Comparison of ENCODE assay signal across 18 mouse cellular contexts in genomic region chr14:51200054-51200453, GRCm38 (mm10). TPM values are rescaled to one million over a fixed set of nuclear protein-coding genes. Genes with fewer than 3 reads are reported as not detected.
DNase-seq lines count a peak whose midpoint lies in the region; ATAC-seq and TF ChIP-seq lines count a peak whose summit lies in the region.
"Had no signal": no experiment of that assay in that cellular context is flagged by ENCODE, and none has a peak within 500 bp of the region (broad histone marks: within the 10 kb centered on the region; RNA-seq: fewer than 3 reads in every experiment).

No protein-coding gene starts in this region.

- no peak for TF ChIP-seq RAD21 in MEL (IDR thresholded peaks at IDR 0.05; ENCODE audit: low read depth, low read length)

- peak; percentile 16 for DNase-seq in layer of hippocampus, adult 11-12 months (ENCODE audit: low spot score)
- no peak for DNase-seq in layer of hippocampus, postnatal 25 days (ENCODE audit: extremely low spot score in 1 of 2, low spot score in 1 of 2)
- peak; percentile 3 for DNase-seq in MEL (ENCODE audit: low read depth, low spot score)
- peak; percentile 3 for DNase-seq in brain, embryonic 18.5 days (ENCODE audit: low read depth, low spot score)
- peak; percentile 35 to 45 for DNase-seq in layer of hippocampus, postnatal 14 days (ENCODE audit: low spot score in 2 of 2)
- DNase-seq in adrenal gland, postnatal 14 days = no peak
- no peak for DNase-seq in hindbrain, postnatal 0 days (ENCODE audit: low spot score)
- DNase-seq: gastrocnemius, postnatal 25 days; lung, embryonic 14.5 days; retina, postnatal 1 day; thymus, postnatal 25 days had no signal

- H3K4me3 ChIP-seq in MEL (ENCODE audit: control insufficient read depth in 1 of 2, insufficient read depth in 1 of 2, low read depth in 2 of 2, low read length in 2 of 2) = no peak overlapping the region
- H3K4me3 ChIP-seq in hindbrain, postnatal 0 days (ENCODE audit: low read length) = no peak overlapping the region
- H3K4me3 ChIP-seq: heart, embryonic 15.5 days; limb, embryonic 15.5 days had no signal

- WGBS in hindbrain, postnatal 0 days = 76% methylated on average over 2 of the region's 2 CpGs

- no peaks in the 10 kb centered on the region for H3K9me3 ChIP-seq in MEL (replicated peaks; ENCODE audit: insufficient read depth, low read length)
- H3K9me3 ChIP-seq in hindbrain, postnatal 0 days (ENCODE audit: low read length) = no peaks in the 10 kb centered on the region
- H3K9me3 ChIP-seq: heart, embryonic 15.5 days; limb, embryonic 15.5 days had no signal

- TF ChIP-seq POLR2A in MEL (IDR thresholded peaks at IDR 0.05; ENCODE audit: control insufficient read depth in 1 of 2, insufficient read depth in 1 of 2, low read depth in 1 of 2, low read length in 2 of 2, poor library complexity in 1 of 2) = no peak

- no peak for ATAC-seq in hindbrain, postnatal 0 days
- ATAC-seq: inflammation-experienced regulatory T-cells, adult 6 months had no signal

- H3K4me2 ChIP-seq in hindbrain, postnatal 0 days (ENCODE audit: low read depth, low read length) = no peak overlapping the region
- H3K4me2 ChIP-seq: heart, embryonic 15.5 days; limb, embryonic 15.5 days; lung, embryonic 14.5 days; midbrain, embryonic 11.5 days had no signal

- H3K79me2 ChIP-seq in MEL (ENCODE audit: control insufficient read depth, insufficient read depth, low read length, poor library complexity) = no peaks in the 10 kb centered on the region

- no peaks in the 10 kb centered on the region for H3K36me3 ChIP-seq in MEL (ENCODE audit: control insufficient read depth in 1 of 2, insufficient read depth in 2 of 2, low read length in 2 of 2)
- H3K36me3 ChIP-seq in hindbrain, postnatal 0 days (ENCODE audit: insufficient read depth, low read length) = no peaks in the 10 kb centered on the region
- H3K36me3 ChIP-seq: heart, embryonic 15.5 days; limb, embryonic 15.5 days had no signal

- no peak overlapping the region for H3K9ac ChIP-seq in MEL (ENCODE audit: control insufficient read depth, low read depth, low read length, poor library complexity, severe bottlenecking)
- no peak overlapping the region for H3K9ac ChIP-seq in hindbrain, postnatal 0 days (replicated peaks; ENCODE audit: low read length)
- H3K9ac ChIP-seq: heart, embryonic 15.5 days; limb, embryonic 15.5 days; lung, embryonic 14.5 days had no signal

- H3K4me1 ChIP-seq in MEL (ENCODE audit: control insufficient read depth in 1 of 2, insufficient read depth in 2 of 2, low read length in 2 of 2) = no peaks in the 10 kb centered on the region
- no peaks in the 10 kb centered on the region for H3K4me1 ChIP-seq in hindbrain, postnatal 0 days (ENCODE audit: insufficient read depth, low read length)
- H3K4me1 ChIP-seq: heart, embryonic 15.5 days; limb, embryonic 15.5 days had no signal

- no peaks in the 10 kb centered on the region for H3K27me3 ChIP-seq in MEL (ENCODE audit: control insufficient read depth in 1 of 2, insufficient read depth in 2 of 2, low read length in 2 of 2)
- H3K27me3 ChIP-seq in hindbrain, postnatal 0 days (ENCODE audit: insufficient read depth, low read length) = no peaks in the 10 kb centered on the region
- H3K27me3 ChIP-seq: heart, embryonic 15.5 days; limb, embryonic 15.5 days had no signal

- no peak for TF ChIP-seq EP300 in MEL (IDR thresholded peaks at IDR 0.05; ENCODE audit: low read depth in 1 of 2, low read length in 2 of 2)

- H3K27ac ChIP-seq in MEL (ENCODE audit: control insufficient read depth, low read depth, low read length) = no peak overlapping the region
- H3K27ac ChIP-seq in hindbrain, postnatal 0 days = no peak overlapping the region
- H3K27ac ChIP-seq: heart, embryonic 15.5 days; kidney, postnatal 0 days; limb, embryonic 15.5 days had no signal

- TF ChIP-seq CTCF in MEL (IDR thresholded peaks at IDR 0.05 in 2 of 3, conservative IDR thresholded peaks at IDR 0.05 in 1 of 3; ENCODE audit: control insufficient read depth in 1 of 3, insufficient read depth in 1 of 3, low read depth in 2 of 3, low read length in 3 of 3, poor library complexity in 1 of 3, severe bottlenecking in 1 of 3) = no peak
- TF ChIP-seq CTCF in hindbrain, postnatal 0 days (IDR thresholded peaks at IDR 0.05; ENCODE audit: low read depth) = no peak

TF ChIP-seq in MEL, 35 proteins besides CTCF, POLR2A, EP300 and RAD21:
- TF ChIP-seq TCF12 (IDR thresholded peaks at IDR 0.05; ENCODE audit: low read depth, low read length) (no peak), ZKSCAN1 (IDR thresholded peaks at IDR 0.05; ENCODE audit: low read depth, low read length) (no peak), JUND (IDR thresholded peaks at IDR 0.05; ENCODE audit: low read depth, low read length) (no peak), UBTF (IDR thresholded peaks at IDR 0.05; ENCODE audit: borderline replicate concordance, insufficient read depth, low read depth, low read length) (no peak), MEF2A (IDR thresholded peaks at IDR 0.05; ENCODE audit: extremely low read depth, insufficient replicate concordance, low read depth, low read length, poor library complexity, severe bottlenecking) (no peak), TAL1 (IDR thresholded peaks at IDR 0.05; ENCODE audit: low read length) (no peak)

RNA-seq across cellular contexts. Expression of gene Ang2, which starts 1.1 kb away (rescaled TPM):
- total RNA-seq in layer of hippocampus, postnatal 25 days (2021) = not detected
- total RNA-seq in MEL (2012; rRNA removed) = not detected in 2 replicates
- polyA plus RNA-seq in MEL (2012; ENCODE audit: insufficient read depth in 1 of 2, insufficient read length in 2 of 2, low read depth in 1 of 2, low replicate concordance in 2 of 2, missing spikeins in 1 of 2) = not detected
- not detected for total RNA-seq in layer of hippocampus, postnatal 14 days (2021)
- total RNA-seq in adrenal gland, postnatal 14 days (2021) = not detected in 2 replicates
- not detected in 2 replicates for total RNA-seq in hindbrain, postnatal 0 days (2014; rRNA removed)
- polyA plus RNA-seq in hindbrain, postnatal 0 days (2015; fragmentation: Nextera tagmentation; extraction: Ambion mirVana) = not detected in 2 replicates
- total RNA-seq: gastrocnemius, postnatal 25 days had no signal
- polyA plus RNA-seq: cortical plate, adult 2 months; heart, embryonic 15.5 days; inflammation-experienced regulatory T-cells, adult 6 months; kidney, postnatal 0 days; limb, embryonic 15.5 days; lung, embryonic 14.5 days; midbrain, embryonic 11.5 days; neural tube, embryonic 11.5 days had no signal

RNA-seq across cellular contexts. Expression of gene Ear14, which starts 3.1 kb away (rescaled TPM):
- not detected for total RNA-seq in layer of hippocampus, postnatal 25 days (2021)
- not detected in 2 replicates for total RNA-seq in MEL (2012; rRNA removed)
- not detected for polyA plus RNA-seq in MEL (2012; ENCODE audit: insufficient read depth in 1 of 2, insufficient read length in 2 of 2, low read depth in 1 of 2, low replicate concordance in 2 of 2, missing spikeins in 1 of 2)
- total RNA-seq in layer of hippocampus, postnatal 14 days (2021) = not detected
- total RNA-seq in adrenal gland, postnatal 14 days (2021) = not detected in 2 replicates
- not detected in 2 replicates for total RNA-seq in hindbrain, postnatal 0 days (2014; rRNA removed)
- not detected in 2 replicates for polyA plus RNA-seq in hindbrain, postnatal 0 days (2015; fragmentation: Nextera tagmentation; extraction: Ambion mirVana)
- total RNA-seq: gastrocnemius, postnatal 25 days had no signal
- polyA plus RNA-seq: cortical plate, adult 2 months; heart, embryonic 15.5 days; inflammation-experienced regulatory T-cells, adult 6 months; kidney, postnatal 0 days; limb, embryonic 15.5 days; lung, embryonic 14.5 days; midbrain, embryonic 11.5 days; neural tube, embryonic 11.5 days had no signal

RNA-seq across cellular contexts. Expression of gene Rnase2b, which starts 38.0 kb away (rescaled TPM):
- under 1 TPM in 1 of 2 experiments, not detected in 1; 0.37 TPM for total RNA-seq in layer of hippocampus, postnatal 25 days (2021)
- total RNA-seq in MEL (2012; rRNA removed) = not detected in 2 replicates
- not detected for polyA plus RNA-seq in MEL (2012; ENCODE audit: insufficient read depth in 1 of 2, insufficient read length in 2 of 2, low read depth in 1 of 2, low replicate concordance in 2 of 2, missing spikeins in 1 of 2)
- not detected for total RNA-seq in layer of hippocampus, postnatal 14 days (2021)
- total RNA-seq in adrenal gland, postnatal 14 days (2021) = not detected in 2 replicates
- total RNA-seq in hindbrain, postnatal 0 days (2014; rRNA removed) = not detected in 2 replicates
- polyA plus RNA-seq in hindbrain, postnatal 0 days (2015; fragmentation: Nextera tagmentation; extraction: Ambion mirVana) = not detected in 2 replicates
- total RNA-seq: gastrocnemius, postnatal 25 days had no signal
- polyA plus RNA-seq: cortical plate, adult 2 months; heart, embryonic 15.5 days; inflammation-experienced regulatory T-cells, adult 6 months; kidney, postnatal 0 days; limb, embryonic 15.5 days; lung, embryonic 14.5 days; midbrain, embryonic 11.5 days; neural tube, embryonic 11.5 days had no signal

RNA-seq across cellular contexts. Expression of gene Rnase1, which starts 53.5 kb away (rescaled TPM):
- 1 to 10 TPM; 2.4 to 3.4 TPM for total RNA-seq in layer of hippocampus, postnatal 25 days (2021)
- total RNA-seq in MEL (2012; rRNA removed) = not detected in 2 replicates
- under 1 TPM in 1 of 2 experiments, not detected in 1; 0.07 TPM for polyA plus RNA-seq in MEL (2012; ENCODE audit: insufficient read depth in 1 of 2, insufficient read length in 2 of 2, low read depth in 1 of 2, low replicate concordance in 2 of 2, missing spikeins in 1 of 2)
- total RNA-seq in layer of hippocampus, postnatal 14 days (2021) = 1 to 10 TPM; 1.0 to 1.1 TPM
- not detected in 2 replicates for total RNA-seq in adrenal gland, postnatal 14 days (2021)
- 0.16 and 0.18 TPM in 2 replicates for total RNA-seq in hindbrain, postnatal 0 days (2014; rRNA removed)
- polyA plus RNA-seq in hindbrain, postnatal 0 days (2015; fragmentation: Nextera tagmentation; extraction: Ambion mirVana) = 1.6 and 2.4 TPM in 2 replicates
- total RNA-seq: gastrocnemius, postnatal 25 days had no signal
- polyA plus RNA-seq: inflammation-experienced regulatory T-cells, adult 6 months; midbrain, embryonic 11.5 days had no signal

RNA-seq across cellular contexts. Expression of gene Rnase2a, which starts 55.9 kb away (rescaled TPM):
- not detected for total RNA-seq in layer of hippocampus, postnatal 25 days (2021)
- total RNA-seq in MEL (2012; rRNA removed) = not detected in 2 replicates
- polyA plus RNA-seq in MEL (2012; ENCODE audit: insufficient read depth in 1 of 2, insufficient read length in 2 of 2, low read depth in 1 of 2, low replicate concordance in 2 of 2, missing spikeins in 1 of 2) = not detected
- total RNA-seq in layer of hippocampus, postnatal 14 days (2021) = not detected
- 1.4 and 1.9 TPM in 2 replicates for total RNA-seq in adrenal gland, postnatal 14 days (2021)
- total RNA-seq in hindbrain, postnatal 0 days (2014; rRNA removed) = not detected in 2 replicates
- not detected in 2 replicates for polyA plus RNA-seq in hindbrain, postnatal 0 days (2015; fragmentation: Nextera tagmentation; extraction: Ambion mirVana)
- polyA plus RNA-seq: cortical plate, adult 2 months; heart, embryonic 15.5 days; inflammation-experienced regulatory T-cells, adult 6 months; kidney, postnatal 0 days; limb, embryonic 15.5 days; lung, embryonic 14.5 days; midbrain, embryonic 11.5 days; neural tube, embryonic 11.5 days had no signal

Comparison
In these comparisons a context has a peak if more than half of its experiments do, and no peak if none do; other contexts are left out.
1. DNase-seq: peak in layer of hippocampus, adult 11-12 months (single experiment), MEL (single experiment), brain, embryonic 18.5 days (single experiment) and layer of hippocampus, postnatal 14 days (2 of 2); none in layer of hippocampus, postnatal 25 days (0 of 2), adrenal gland, postnatal 14 days (single experiment) and hindbrain, postnatal 0 days (single experiment).